Mouse (Mus musculus) CH12.LX (cell line): Measurements from ENCODE around the gene Triobp. TPM values are rescaled to one million over a fixed set of nuclear protein-coding genes. Genes with fewer than 3 reads are reported as not detected.
A peak's percentile ranks its signal among the peaks of the same experiment; 100 is the strongest.

Experiments used
- DNase-seq: peaks from one replicate; pipeline ENCODE4 v3.0.0-alpha.2; 2013; ENCODE audit errors: extremely low read depth
- H3K27ac ChIP-seq: 2 replicates; pipeline ENCODE4 v1.5.1; 2012; ENCODE audit warnings: low read depth, mild to moderate bottlenecking, control low read depth, moderate library complexity; ENCODE audit not compliant: insufficient read depth
- H3K27me3 ChIP-seq: replicated peaks from 2 replicates; pipeline ENCODE3; 2012; ENCODE audit warnings: inconsistent platforms
- H3K36me3 ChIP-seq, 2 experiments: replicated peaks in 1 of 2; 2 replicates each; pipeline versions ENCODE3 to v1.6.1; 2012; ENCODE audit warnings: inconsistent platforms in 1 of 2, low read length in 1 of 2, mild to moderate bottlenecking in 1 of 2, mixed read lengths in 1 of 2, moderate library complexity in 1 of 2; ENCODE audit not compliant: control insufficient read depth in 1 of 2, insufficient read depth in 1 of 2
- H3K4me1 ChIP-seq, 2 experiments: 2 replicates each; pipeline ENCODE4 v1.6.1; 2012; ENCODE audit warnings: inconsistent platforms in 1 of 2, moderate library complexity in 1 of 2; ENCODE audit not compliant: insufficient read depth in 2 of 2, control insufficient read depth in 1 of 2
- H3K4me2 ChIP-seq: 2 replicates; pipeline ENCODE4 v1.6.1; 2012; ENCODE audit warnings: low read depth, mild to moderate bottlenecking, control low read depth; ENCODE audit not compliant: poor library complexity, insufficient read depth, severe bottlenecking
- H3K4me3 ChIP-seq, 3 experiments: fragments of 150-350 bp in 1 of 3; sonication (generic) in 1 of 3; replicated peaks in 1 of 3; 2 replicates each; pipeline versions ENCODE3 to v1.5.1; 2011 to 2012; ENCODE audit warnings: low read depth in 2 of 3, low read length in 2 of 3, mild to moderate bottlenecking in 2 of 3, moderate library complexity in 2 of 3, control low read depth in 1 of 3, improper control_type of control experiment in 1 of 3, inconsistent platforms in 1 of 3, mixed read lengths in 1 of 3; ENCODE audit not compliant: poor library complexity in 1 of 3
- H3K79me2 ChIP-seq: replicated peaks from 2 replicates; pipeline ENCODE4 v1.6.1; 2012; ENCODE audit warnings: mild to moderate bottlenecking, moderate library complexity; ENCODE audit not compliant: control insufficient read depth, poor library complexity, insufficient read depth, severe bottlenecking; ENCODE audit errors: extremely low read depth
- H3K9ac ChIP-seq: 2 replicates; pipeline ENCODE4 v1.6.1; 2012; ENCODE audit warnings: low read depth, mild to moderate bottlenecking, control low read depth, moderate library complexity; ENCODE audit not compliant: insufficient read depth
- H3K9me3 ChIP-seq: replicated peaks from 2 replicates; pipeline ENCODE3; 2012; ENCODE audit warnings: low read length, inconsistent platforms, mixed read lengths
- BHLHE40 ChIP-seq: IDR thresholded peaks from 2 replicates; pipeline ENCODE4 v1.6.1; 2011; ENCODE audit warnings: mild to moderate bottlenecking, low read depth, low read length, improper control_type of control experiment
- CHD1 ChIP-seq: IDR thresholded peaks from 2 replicates; pipeline ENCODE4 v1.6.1; 2012; ENCODE audit warnings: low read depth, low read length, improper control_type of control experiment, inconsistent platforms
- CHD2 ChIP-seq: IDR thresholded peaks from 2 replicates; pipeline ENCODE4 v1.6.1; 2011; ENCODE audit warnings: low read length, improper control_type of control experiment
- EP300 ChIP-seq: IDR thresholded peaks from 2 replicates; pipeline ENCODE4 v1.6.1; 2011; ENCODE audit warnings: low read length, improper control_type of control experiment
- ETS1 ChIP-seq: conservative IDR thresholded peaks from 2 replicates; pipeline ENCODE4 v1.6.1; 2012; ENCODE audit warnings: low read depth, mild to moderate bottlenecking, inconsistent platforms, low read length, improper control_type of control experiment, moderate library complexity
- MAZ ChIP-seq: IDR thresholded peaks from 2 replicates; pipeline ENCODE4 v1.6.1; 2012; ENCODE audit warnings: low read depth, mild to moderate bottlenecking, inconsistent platforms, low read length, improper control_type of control experiment, moderate library complexity
- PAX5 ChIP-seq: IDR thresholded peaks from 2 replicates; pipeline ENCODE4 v1.6.1; 2012; ENCODE audit warnings: low read length, inconsistent platforms, mixed read lengths
- POLR2A ChIP-seq: IDR thresholded peaks from 2 replicates; pipeline ENCODE4 v1.6.1; 2011; ENCODE audit warnings: low read depth, mild to moderate bottlenecking, improper control_type of control experiment, low read length
- SIN3A ChIP-seq: IDR thresholded peaks from 2 replicates; pipeline ENCODE4 v1.6.1; 2012; ENCODE audit warnings: low read length, improper control_type of control experiment, inconsistent platforms
- UBTF ChIP-seq: IDR thresholded peaks from 2 replicates; pipeline ENCODE4 v1.6.1; 2012; ENCODE audit warnings: low read depth, mild to moderate bottlenecking, inconsistent platforms, low read length, improper control_type of control experiment, moderate library complexity
- USF1 ChIP-seq: IDR thresholded peaks from 2 replicates; pipeline ENCODE4 v1.6.1; 2014; ENCODE audit warnings: low read depth, mild to moderate bottlenecking, inconsistent platforms, low read length, improper control_type of control experiment
- dilution Hi-C: fragments of 300-500 bp; cut with MboI; formaldehyde crosslinking; loops from 2 replicates; pipeline ENCODE4 v1.14.3; 2020; ENCODE audit warnings: low sequenced_read_pairs; ENCODE audit not compliant: extremely low pct_unique_long_range_greater_than_20kb, extremely low pct_ligation_motif_present
- in situ Hi-C: fragments of 300-500 bp; cut with MboI; formaldehyde crosslinking; loops from 3 replicates; pipeline ENCODE4 v1.14.3; 2019; ENCODE audit warnings: low sequenced_read_pairs, low pct_ligation_motif_present, low pct_unique_long_range_greater_than_20kb, mixed read lengths
- polyA plus RNA-seq: library from polyadenylated mRNA; unstranded; fragments of >175 nt; gene quantifications from 2 replicates; pipeline ENCODE4 v1.2.1, GENCODE M21; 2012; ENCODE audit warnings: low read depth; ENCODE audit not compliant: insufficient read length
- total RNA-seq, 2 experiments: library from RNA; depleted of rRNA; stranded (reverse); fragments of 300-350 nt in 1 of 2; fragments of >200 nt in 1 of 2; gene quantifications; 2 replicates each; pipeline ENCODE4 v1.2.3; 2012 to 2014

Triobp gene
- total and polyA plus RNA-seq, 3 experiments = 11.5 to 31.0 (median 25.5) TPM

GRCm38 (mm10) chr15:79028823-79029484 lies 81.4 kb downstream of the Triobp start:
- Histone ChIP-seq H3K9me3 (peaks cover 9% of the 10 kb centered on the region), H3K79me2 (no peaks in the 10 kb centered on the region), H3K36me3 (no peaks in the 10 kb centered on the region), H3K9ac (peak overlapping the region; percentile 81), H3K27ac (peak overlapping the region; percentile 31), H3K4me2 (peak overlapping the region; percentile 97), H3K4me3 (peak overlapping the region; percentile 46 to 68 (median 47)), H3K4me1 (peaks cover 0 to 28% of the 10 kb centered on the region in 2 experiments; a peak in 2 of 4 replicates), H3K27me3 (peaks cover 86% of the 10 kb centered on the region)
- no peak for DNase-seq
- no peak for TF ChIP-seq ETS1
- TF ChIP-seq CHD1 = peak; percentile 46; the same call in 1 of the 2 replicates
- in situ Hi-C loops = no loop called here
- dilution Hi-C loops = no loop called here

- no peaks in the 10 kb centered on the region for H3K79me2 ChIP-seq
- peaks cover 87% of the 10 kb centered on the region for H3K27me3 ChIP-seq
- TF ChIP-seq SIN3A (peak; percentile 35; the same call in 1 of the 2 replicates), EP300 (no peak), UBTF (0 out of 2 replicates have a peak, but pooled peaks have one; percentile 17), MAZ (0 out of 2 replicates have a peak, but pooled peaks have one; percentile 16), BHLHE40 (0 out of 2 replicates have a peak, but pooled peaks have one; percentile 6), CHD1 (peak; percentile 72), CHD2 (0 out of 2 replicates have a peak, but pooled peaks have one; percentile 12), USF1 (no peak), POLR2A (peak; percentile 39), PAX5 (no peak)
- H3K27ac ChIP-seq = no peak overlapping the region
- peaks cover 0 to 28% of the 10 kb centered on the region in 2 experiments; a peak in 2 of 4 replicates for H3K4me1 ChIP-seq
- H3K9ac ChIP-seq = peak overlapping the region; percentile 81
- H3K4me3 ChIP-seq = peak overlapping the region in 2 of 3 experiments; percentile 46 to 68
- in situ Hi-C loops = no loop called here
- H3K36me3 ChIP-seq = no peaks in the 10 kb centered on the region
- peaks cover 9% of the 10 kb centered on the region for H3K9me3 ChIP-seq
- no peak for DNase-seq
- H3K4me2 ChIP-seq = peak overlapping the region; percentile 97
- dilution Hi-C loops = no loop called here
Observed at GRCm38 (mm10) chr15:79029519-79030241, 82.2 kb downstream of the Triobp start.
